Comparison of ENCODE assay signal across 10 mouse cellular contexts in genomic region chr2:35349184-35349583, GRCm38 (mm10). TPM values are rescaled to one million over a fixed set of nuclear protein-coding genes. Genes with fewer than 3 reads are reported as not detected.
DNase-seq lines count a peak whose midpoint lies in the region; ATAC-seq and TF ChIP-seq lines count a peak whose summit lies in the region.
"Had no signal": no experiment of that assay in that cellular context is flagged by ENCODE, and none has a peak within 500 bp of the region (broad histone marks: within the 10 kb centered on the region; RNA-seq: fewer than 3 reads in every experiment).

No protein-coding gene starts in this region.

- peak; percentile 83 for TF ChIP-seq CTCF in layer of hippocampus, adult 2 months (conservative IDR thresholded peaks at IDR 0.05)

- H3K27ac ChIP-seq in layer of hippocampus, adult 2 months, result no peak overlapping the region
- no peak overlapping the region for H3K27ac ChIP-seq in heart, embryonic 16.5 days (ENCODE audit: low read length)

- ATAC-seq in cerebellum, adult (ENCODE audit: insufficient number of reproducible peaks, low FRiP score, low TSS enrichment), result peak; percentile 70
- ATAC-seq in heart, embryonic 16.5 days (replicated peaks; ENCODE audit: extremely low read depth, insufficient read depth, low FRiP score), result peak; percentile 49

- 36% methylated on average over 5 of the region's 5 CpGs for WGBS in heart, embryonic 16.5 days

- no peak overlapping the region for H3K4me2 ChIP-seq in heart, embryonic 16.5 days (ENCODE audit: low read depth, low read length)

- DNase-seq in cerebellum, adult 11 months, result no peak
- no peak for DNase-seq in layer of hippocampus, adult 2 months (ENCODE audit: low spot score in 2 of 2)
- DNase-seq in layer of hippocampus, adult 9-10 months (ENCODE audit: low spot score), result no peak
- DNase-seq in retina, embryonic 14.5 days (ENCODE audit: low spot score), result peak; percentile 72
- DNase-seq in right cerebral cortex, postnatal 36 days (ENCODE audit: low spot score in 2 of 2), result no peak
- no peak for DNase-seq in right cerebral cortex, postnatal 14 days

- H3K9ac ChIP-seq in heart, embryonic 16.5 days (ENCODE audit: low read length), result no peak overlapping the region

- no peaks in the 10 kb centered on the region for H3K9me3 ChIP-seq in heart, embryonic 16.5 days (replicated peaks; ENCODE audit: control insufficient read depth, low read length)

- no peaks in the 10 kb centered on the region for H3K4me1 ChIP-seq in heart, embryonic 16.5 days (ENCODE audit: control insufficient read depth, insufficient read depth, low read length)

- H3K4me3 ChIP-seq in layer of hippocampus, adult 2 months, result no peak overlapping the region
- H3K4me3 ChIP-seq in heart, embryonic 16.5 days (ENCODE audit: low read length), result no peak overlapping the region

- H3K36me3 ChIP-seq in heart, embryonic 16.5 days (ENCODE audit: control insufficient read depth, insufficient read depth), result no peaks in the 10 kb centered on the region

- no peaks in the 10 kb centered on the region for H3K27me3 ChIP-seq in heart, embryonic 16.5 days (ENCODE audit: control insufficient read depth, insufficient read depth, low read length)

RNA-seq across cellular contexts. Expression of gene Stom, which starts 12.4 kb away (rescaled TPM):
- total RNA-seq in layer of hippocampus, adult 2 months (2021), result 1 to 10 TPM; 6.0 to 7.9 TPM
- polyA plus RNA-seq in heart, embryonic 16.5 days (2015; fragmentation: Nextera tagmentation; extraction: Ambion mirVana), result 61.1 and 64.2 TPM in 2 replicates

RNA-seq across cellular contexts. Expression of gene 4930568D16Rik, which starts 18.3 kb away (rescaled TPM):
- total RNA-seq in layer of hippocampus, adult 2 months (2021), result not detected
- polyA plus RNA-seq in heart, embryonic 16.5 days (2015; fragmentation: Nextera tagmentation; extraction: Ambion mirVana), result not detected in 2 replicates
- polyA plus RNA-seq: gonadal fat pad, adult 2 months; neural tube, embryonic 14.5 days had no signal

RNA-seq across cellular contexts. Expression of gene 4930402F06Rik, which starts 47.8 kb away (rescaled TPM):
- total RNA-seq in layer of hippocampus, adult 2 months (2021), result not detected
- not detected in 2 replicates for polyA plus RNA-seq in heart, embryonic 16.5 days (2015; fragmentation: Nextera tagmentation; extraction: Ambion mirVana)
- polyA plus RNA-seq: gonadal fat pad, adult 2 months; neural tube, embryonic 14.5 days had no signal
